Mouse (Mus musculus): Measurements from ENCODE around the gene Zscan2.

- TF ChIP-seq POLR2A (IDR thresholded peaks at IDR 0.05; ENCODE audit: low read depth, low read length) = no peak
- no peak for TF ChIP-seq CTCF (IDR thresholded peaks at IDR 0.05; ENCODE audit: extremely low read depth, insufficient read depth, insufficient read length, insufficient replicate concordance)
These were observed 44.3 kb downstream of the Zscan2 start, which contains the start of gene Nmb for GRCm38 (mm10) chr7:80904921-80905515.

Data from spleen, adult 2 months (tissue).